Mouse (Mus musculus) G1E (cell line): Measurements from ENCODE around the gene Ppp1r12c.

Source experiments
- CTCF ChIP-seq: IDR thresholded peaks from 2 replicates; pipeline ENCODE4 v1.5.1; 2012; ENCODE audit warnings: low read depth, low read length, inconsistent platforms, mixed read lengths
- POLR2AphosphoS5 ChIP-seq: IDR thresholded peaks from 2 replicates; pipeline ENCODE4 v1.6.1; 2012; ENCODE audit warnings: low read depth, low read length, inconsistent platforms; ENCODE audit not compliant: insufficient replicate concordance

DNA sequence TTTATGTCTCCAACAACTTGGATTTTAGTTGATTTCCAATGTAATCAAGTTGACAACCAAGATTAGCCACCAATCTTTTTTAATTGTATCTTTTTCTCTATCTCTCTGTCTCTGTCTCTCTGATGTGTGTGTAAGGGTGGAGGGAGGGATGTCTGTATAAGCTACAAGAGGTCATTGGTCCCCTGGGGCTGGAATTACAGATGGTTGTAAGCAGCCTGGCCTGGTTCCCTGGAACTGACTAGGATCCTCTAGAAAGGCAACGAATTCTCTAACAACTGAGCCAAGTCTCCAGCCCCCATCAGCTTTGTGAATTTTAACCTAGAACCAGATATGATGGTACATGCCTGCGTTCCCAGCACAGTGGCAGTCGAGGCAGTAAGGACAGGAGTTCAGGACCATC, 33.7 kb downstream of the Ppp1r12c start:
- TF ChIP-seq CTCF (no peak), POLR2AphosphoS5 (no peak)
